Mouse (Mus musculus): ENCODE results near the gene Crlf2.

Gene Crlf2

DNA sequence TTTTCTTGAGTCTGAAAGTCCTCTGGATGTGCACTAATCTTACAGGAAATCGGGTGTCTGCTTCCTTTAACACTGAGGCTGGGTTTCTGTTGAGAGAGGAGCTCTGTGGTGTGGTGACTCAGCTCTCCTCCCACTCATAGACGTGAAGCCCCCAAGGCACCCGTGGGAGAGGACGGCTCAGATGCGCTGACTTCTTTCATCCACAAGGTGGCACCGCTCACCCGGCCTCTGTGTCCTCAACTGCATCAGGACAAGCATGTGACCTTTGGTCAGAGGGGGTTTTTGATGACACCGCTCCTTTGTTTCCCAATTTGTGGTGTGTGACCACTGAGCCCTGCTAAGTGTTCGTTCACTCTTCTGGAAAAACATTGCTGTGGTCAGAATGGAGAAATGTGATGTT, 10.1 kb downstream of the Crlf2 start:
- DNase-seq (ENCODE audit: extremely low spot score, low spot score), result no peak

DNA sequence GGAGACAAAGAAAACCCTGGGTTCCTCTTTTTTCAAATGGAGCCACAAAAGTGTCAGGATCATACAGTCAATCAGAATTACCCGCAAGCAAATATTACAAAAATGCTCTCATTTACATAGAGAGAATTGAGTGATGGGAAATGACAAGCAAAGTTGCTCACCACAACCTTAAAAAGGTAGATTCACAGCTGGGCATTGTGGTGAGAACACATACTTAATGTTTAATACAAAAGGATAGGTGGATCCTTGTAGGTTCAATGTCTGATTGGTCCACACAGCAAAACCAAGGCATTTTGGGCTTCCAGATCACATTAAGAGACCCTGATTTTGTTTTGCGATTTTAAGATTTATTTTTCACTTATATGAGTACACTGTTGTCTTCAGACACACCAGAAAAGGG, 11.7 kb downstream of the Crlf2 start:
- DNase-seq (ENCODE audit: extremely low spot score, low spot score), result no peak

DNA sequence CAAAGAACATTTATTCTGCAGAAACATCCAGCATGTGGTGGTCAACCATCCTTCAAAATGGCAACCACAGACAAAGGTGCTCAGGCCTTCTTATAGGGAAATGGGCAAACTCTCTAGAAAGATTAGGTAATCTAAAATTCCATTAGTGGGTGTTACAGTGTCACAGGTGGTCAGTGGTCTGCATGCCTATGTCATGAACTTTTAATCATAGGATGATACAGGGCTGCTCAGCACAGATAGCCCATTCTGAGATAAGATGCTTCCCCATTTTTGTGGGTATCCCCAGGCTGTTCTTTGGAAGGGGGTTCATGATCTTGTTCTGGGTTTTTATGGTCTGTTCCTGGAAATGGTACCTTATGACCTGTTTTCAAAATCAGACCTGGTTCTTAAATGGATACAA, 49.1 kb downstream of the Crlf2 start:
- no peak for DNase-seq (ENCODE audit: extremely low spot score, low spot score)

DNA sequence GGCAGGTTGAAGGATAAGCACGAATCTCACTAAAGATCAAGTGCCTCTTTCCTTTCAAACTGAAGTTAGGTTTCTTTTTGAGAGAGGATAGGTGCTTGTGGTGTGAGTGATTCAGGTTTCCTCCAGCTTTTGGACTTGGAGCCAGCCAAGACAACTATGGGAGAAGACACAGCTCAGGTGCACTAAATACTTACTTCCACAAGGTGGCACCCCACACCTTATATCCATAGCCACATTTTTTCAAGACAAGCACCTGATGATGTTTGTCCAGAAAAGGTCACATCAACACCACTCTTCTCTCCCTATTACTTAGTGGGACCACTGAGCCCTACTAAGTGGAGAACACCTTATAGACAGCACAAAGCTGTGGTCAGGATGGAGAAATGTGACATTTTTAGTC, 52.1 kb downstream of the Crlf2 start:
- no peak for DNase-seq (ENCODE audit: extremely low spot score, low spot score)

Measured in neural tube, embryonic 10.5 days (tissue).